Mouse (Mus musculus): ENCODE results near the gene Wbp11. TPM values are rescaled to one million over a fixed set of nuclear protein-coding genes. Genes with fewer than 3 reads are reported as not detected.

The Wbp11 gene
- total and polyA plus RNA-seq, 3 experiments: 43.5 to 411 (median 294) TPM

GRCm38 (mm10) chr6:136781377-136781986 is 46.6 kb downstream of the Wbp11 start, which contains the start of gene Gucy2c:
Gucy2c (minus strand) TSS chr6:136781765.
- no peak for DNase-seq (ENCODE audit: low read depth, low spot score)
- no peaks in the 10 kb centered on the region for H3K27me3 ChIP-seq (ENCODE audit: control insufficient read depth in 1 of 2, insufficient read depth in 2 of 2, low read length in 2 of 2)
- no peaks in the 10 kb centered on the region for H3K79me2 ChIP-seq (ENCODE audit: control insufficient read depth, insufficient read depth, low read length, poor library complexity)
- H3K9me3 ChIP-seq (replicated peaks; ENCODE audit: insufficient read depth, low read length): no peaks in the 10 kb centered on the region
- H3K4me1 ChIP-seq (ENCODE audit: control insufficient read depth in 1 of 2, insufficient read depth in 2 of 2, low read length in 2 of 2): no peaks in the 10 kb centered on the region
- H3K9ac ChIP-seq (ENCODE audit: control insufficient read depth, low read depth, low read length, poor library complexity, severe bottlenecking): no peak within 1 kb of the TSS
- no peak for TF ChIP-seq E2F4 (IDR thresholded peaks at IDR 0.05; ENCODE audit: borderline replicate concordance, low read depth, low read length)
- TF ChIP-seq KAT2A (conservative IDR thresholded peaks at IDR 0.05; ENCODE audit: low read depth, low read length): no peak
- TF ChIP-seq POLR2A (IDR thresholded peaks at IDR 0.05; ENCODE audit: control insufficient read depth in 1 of 2, insufficient read depth in 1 of 2, low read depth in 1 of 2, low read length in 2 of 2, poor library complexity in 1 of 2): no peak
- TF ChIP-seq ZC3H11A (IDR thresholded peaks at IDR 0.05; ENCODE audit: low read depth, low read length): no peak
- TF ChIP-seq NELFE (IDR thresholded peaks at IDR 0.05; ENCODE audit: low read depth, low read length): no peak
- no peak for TF ChIP-seq TCF12 (IDR thresholded peaks at IDR 0.05; ENCODE audit: low read depth, low read length)
- no peak for TF ChIP-seq ETS1 (IDR thresholded peaks at IDR 0.05; ENCODE audit: low read depth, low read length)
- no peak for TF ChIP-seq POLR2AphosphoS2 (IDR thresholded peaks at IDR 0.05; ENCODE audit: low read length)
- no peak for TF ChIP-seq MAX (IDR thresholded peaks at IDR 0.05; ENCODE audit: low read length)
- TF ChIP-seq HCFC1 (IDR thresholded peaks at IDR 0.05; ENCODE audit: low read depth, low read length): no peak
- TF ChIP-seq ZKSCAN1 (IDR thresholded peaks at IDR 0.05; ENCODE audit: low read depth, low read length): no peak
- no peak for TF ChIP-seq USF2 (IDR thresholded peaks at IDR 0.05; ENCODE audit: borderline replicate concordance in 1 of 2, insufficient read depth in 1 of 2, low read depth in 1 of 2, low read length in 2 of 2)
- no peak for TF ChIP-seq USF1 (IDR thresholded peaks at IDR 0.05; ENCODE audit: low read depth, low read length)
- TF ChIP-seq JUND (IDR thresholded peaks at IDR 0.05; ENCODE audit: low read depth, low read length): no peak
- TF ChIP-seq ZMIZ1 (IDR thresholded peaks at IDR 0.05; ENCODE audit: low read depth, low read length): no peak
- TF ChIP-seq SIN3A (IDR thresholded peaks at IDR 0.05; ENCODE audit: low read length): no peak
- no peak for TF ChIP-seq UBTF (IDR thresholded peaks at IDR 0.05; ENCODE audit: borderline replicate concordance, insufficient read depth, low read depth, low read length)
- TF ChIP-seq CTCF (IDR thresholded peaks at IDR 0.05 in 2 of 3, conservative IDR thresholded peaks at IDR 0.05 in 1 of 3; ENCODE audit: control insufficient read depth in 1 of 3, insufficient read depth in 1 of 3, low read depth in 2 of 3, low read length in 3 of 3, poor library complexity in 1 of 3, severe bottlenecking in 1 of 3): no peak
- TF ChIP-seq EP300 (IDR thresholded peaks at IDR 0.05; ENCODE audit: low read depth in 1 of 2, low read length in 2 of 2): no peak
- H3K4me3 ChIP-seq (ENCODE audit: control insufficient read depth in 1 of 2, insufficient read depth in 1 of 2, low read depth in 2 of 2, low read length in 2 of 2): no peak within 1 kb of the TSS
- no peak within 1 kb of the TSS for H3K27ac ChIP-seq (ENCODE audit: control insufficient read depth, low read depth, low read length)
- no peaks in the 10 kb centered on the region for H3K36me3 ChIP-seq (ENCODE audit: control insufficient read depth in 1 of 2, insufficient read depth in 2 of 2, low read length in 2 of 2)

- no peak for DNase-seq (ENCODE audit: low read depth, low spot score)
- TF ChIP-seq CHD2 (IDR thresholded peaks at IDR 0.05; ENCODE audit: low read length): no peak
- TF ChIP-seq MYB (IDR thresholded peaks at IDR 0.05; ENCODE audit: low read depth, low read length): no peak
- TF ChIP-seq ZMIZ1 (IDR thresholded peaks at IDR 0.05; ENCODE audit: low read depth, low read length): no peak
- no peak for TF ChIP-seq ZNF384 (IDR thresholded peaks at IDR 0.05; ENCODE audit: low read depth, low read length)
- no peak for TF ChIP-seq MAZ (IDR thresholded peaks at IDR 0.05; ENCODE audit: low read depth, low read length)
- no peak for TF ChIP-seq HCFC1 (IDR thresholded peaks at IDR 0.05; ENCODE audit: low read depth, low read length)
- no peak for TF ChIP-seq SMC3 (IDR thresholded peaks at IDR 0.05; ENCODE audit: low read depth, low read length)
- TF ChIP-seq POLR2AphosphoS5 (IDR thresholded peaks at IDR 0.05; ENCODE audit: borderline replicate concordance, low read depth, low read length): no peak
- TF ChIP-seq MEF2A (IDR thresholded peaks at IDR 0.05; ENCODE audit: extremely low read depth, insufficient replicate concordance, low read depth, low read length, poor library complexity, severe bottlenecking): no peak
- no peak for TF ChIP-seq ELF1 (IDR thresholded peaks at IDR 0.05; ENCODE audit: low read depth, low read length)
- TF ChIP-seq ETS1 (IDR thresholded peaks at IDR 0.05; ENCODE audit: low read depth, low read length): no peak
- no peaks in the 10 kb centered on the region for H3K27me3 ChIP-seq (ENCODE audit: control insufficient read depth in 1 of 2, insufficient read depth in 2 of 2, low read length in 2 of 2)
- H3K4me3 ChIP-seq (ENCODE audit: control insufficient read depth in 1 of 2, insufficient read depth in 1 of 2, low read depth in 2 of 2, low read length in 2 of 2): no peak overlapping the region
- no peaks in the 10 kb centered on the region for H3K9me3 ChIP-seq (replicated peaks; ENCODE audit: insufficient read depth, low read length)
- no peaks in the 10 kb centered on the region for H3K79me2 ChIP-seq (ENCODE audit: control insufficient read depth, insufficient read depth, low read length, poor library complexity)
- H3K9ac ChIP-seq (ENCODE audit: control insufficient read depth, low read depth, low read length, poor library complexity, severe bottlenecking): no peak overlapping the region
- H3K27ac ChIP-seq (ENCODE audit: control insufficient read depth, low read depth, low read length): no peak overlapping the region
- no peaks in the 10 kb centered on the region for H3K36me3 ChIP-seq (ENCODE audit: control insufficient read depth in 1 of 2, insufficient read depth in 2 of 2, low read length in 2 of 2)
- no peaks in the 10 kb centered on the region for H3K4me1 ChIP-seq (ENCODE audit: control insufficient read depth in 1 of 2, insufficient read depth in 2 of 2, low read length in 2 of 2)
Observed at GRCm38 (mm10) chr6:136776392-136776791, 51.6 kb downstream of the Wbp11 start.

Data from MEL (cell line).